Mouse (Mus musculus): ENCODE results near the gene Dync1i1.

DNA sequence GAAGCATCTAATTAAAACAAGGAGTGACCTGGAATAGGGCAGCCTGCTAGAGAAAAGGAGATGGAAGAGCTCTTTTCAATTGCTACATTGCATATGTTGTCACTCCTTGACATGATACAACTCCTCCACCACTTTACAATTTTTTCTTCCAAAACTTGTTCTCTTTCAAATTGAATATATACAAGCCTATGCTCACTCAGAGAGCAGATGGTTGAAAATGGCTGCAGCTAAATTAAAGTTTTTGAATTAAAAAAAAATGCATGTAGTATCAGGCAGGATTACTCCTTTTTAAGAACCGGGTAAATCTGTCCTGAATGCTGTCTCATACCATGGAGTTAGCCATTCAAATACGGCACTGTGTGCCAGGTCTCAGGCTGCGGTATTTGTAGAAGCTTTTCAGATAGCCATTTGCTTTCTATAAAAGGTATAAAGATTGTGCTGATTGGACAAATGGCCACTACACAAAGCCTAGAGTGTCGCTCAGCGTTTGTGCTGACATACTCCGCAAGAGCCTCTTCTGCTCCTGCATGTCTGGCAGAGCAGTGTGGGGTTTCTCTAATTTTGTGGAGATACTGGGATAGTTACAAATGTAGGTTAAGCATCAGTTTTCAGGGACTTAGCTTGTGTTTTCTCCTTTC lies 16.1 kb downstream of the Dync1i1 start:
- TF ChIP-seq GATA1 (IDR thresholded peaks at IDR 0.05; ENCODE audit: low read length) (no peak), TAL1 (IDR thresholded peaks at IDR 0.05; ENCODE audit: low read length) (no peak)
